Mouse (Mus musculus) G1E (cell line): ENCODE measurements around the gene Llph.

Experiments
- CTCF ChIP-seq: IDR thresholded peaks from 2 replicates; pipeline ENCODE4 v1.5.1; 2012; ENCODE audit warnings: low read depth, low read length, inconsistent platforms, mixed read lengths
- GATA1 ChIP-seq: IDR thresholded peaks from 2 replicates; pipeline ENCODE4 v1.6.1; 2012; ENCODE audit warnings: borderline replicate concordance, low read length, inconsistent platforms, mixed read lengths

- TF ChIP-seq CTCF (no peak), GATA1 (no peak)
Measured at GRCm38 (mm10) chr10:120271318-120271717, 44.4 kb downstream of the Llph start.
